Mouse (Mus musculus): Measurements from ENCODE around the gene Sncg. TPM values are rescaled to one million over a fixed set of nuclear protein-coding genes. Genes with fewer than 3 reads are reported as not detected.
"Not testable (repeated sequence)": the region's sequence is repeated elsewhere in the genome, so short reads cannot be mapped to it uniquely, and the experiment has no call there.

Sncg gene
- total RNA-seq, 2 experiments from 2014 or later = 2.1 to 4.4 TPM

DNA sequence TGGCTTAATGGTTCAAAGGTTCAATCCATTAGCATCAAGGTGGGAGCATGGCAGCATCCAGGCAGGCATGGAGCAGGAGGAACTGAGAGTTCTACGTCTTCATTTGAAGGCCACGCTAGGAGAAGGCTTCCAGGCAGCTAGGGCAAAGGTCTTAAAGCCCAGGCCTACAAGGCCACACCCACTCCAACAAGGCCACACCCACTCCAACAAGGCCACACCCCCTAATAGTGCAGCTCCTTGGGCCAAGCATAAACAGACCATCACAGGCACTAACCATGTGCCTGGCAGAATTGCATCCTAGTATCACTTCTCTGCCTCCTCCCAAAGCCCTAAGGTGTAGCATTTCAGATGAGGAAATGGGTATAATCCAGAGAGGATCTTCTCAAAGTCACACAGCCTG is 2.8 kb downstream of the Sncg start:
- no peak for DNase-seq (ENCODE audit: low spot score in 2 of 2)

DNA sequence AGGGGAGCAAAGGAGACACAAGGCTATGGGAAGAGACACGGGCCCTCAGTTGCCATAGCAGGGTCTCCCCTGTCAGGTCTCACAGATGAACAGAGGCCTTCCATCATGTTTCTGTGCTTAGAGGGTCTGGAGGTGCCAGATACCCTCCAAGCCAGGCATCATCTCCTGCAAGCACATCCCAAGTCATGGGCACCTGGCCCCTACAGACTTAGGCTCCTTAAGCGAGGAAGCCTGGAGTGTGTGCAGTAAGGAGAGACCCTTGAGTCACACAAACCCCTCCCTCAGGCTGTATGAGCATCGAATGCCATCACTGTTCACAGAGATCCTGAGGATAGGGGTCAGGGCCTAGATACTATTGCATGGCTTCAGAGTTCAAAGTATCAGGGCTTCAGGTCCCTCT is 3.7 kb downstream of the Sncg start:
- no peak for DNase-seq (ENCODE audit: low spot score in 2 of 2)

DNA sequence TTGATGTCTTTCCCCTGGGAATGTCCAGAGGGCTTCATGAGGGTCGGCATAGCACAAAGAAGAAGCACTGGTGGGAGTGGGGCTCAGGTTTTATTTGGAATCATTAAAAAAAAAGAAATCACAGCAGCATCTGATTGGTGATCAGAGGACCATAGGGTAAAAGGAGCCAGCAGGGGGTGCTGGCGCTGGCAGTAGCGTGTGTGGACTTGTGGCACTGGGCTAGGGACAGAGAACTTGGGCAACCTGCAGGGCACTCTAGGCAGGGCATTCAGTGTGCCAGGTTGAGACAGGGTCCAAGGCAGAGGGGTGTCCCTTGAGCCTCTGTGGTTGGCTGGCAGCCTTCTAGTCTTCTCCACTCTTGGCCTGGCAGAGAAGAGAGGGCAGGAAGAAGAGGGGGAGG is 4.4 kb downstream of the Sncg start:
- no peak for DNase-seq (ENCODE audit: low spot score in 2 of 2)

DNA sequence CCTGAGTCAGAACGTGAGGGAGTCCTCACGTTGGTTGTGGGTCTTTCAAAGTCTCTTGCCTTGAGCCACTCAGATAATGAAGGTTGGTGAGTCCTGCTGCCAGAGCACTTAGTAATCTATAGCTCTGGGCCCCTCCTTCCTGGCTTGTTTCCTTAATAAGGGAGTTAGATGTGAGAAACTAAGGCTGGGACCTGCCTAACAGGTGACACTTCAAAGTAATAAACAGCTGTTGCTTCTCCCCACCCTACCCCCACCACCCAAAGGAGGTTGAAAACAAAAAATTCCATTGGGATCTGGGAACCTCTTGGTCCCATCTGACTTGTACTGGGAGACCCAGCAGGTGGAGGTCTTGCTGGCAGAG is 9.5 kb downstream of the Sncg start:
- no peak for DNase-seq (ENCODE audit: low spot score in 2 of 2)

DNA sequence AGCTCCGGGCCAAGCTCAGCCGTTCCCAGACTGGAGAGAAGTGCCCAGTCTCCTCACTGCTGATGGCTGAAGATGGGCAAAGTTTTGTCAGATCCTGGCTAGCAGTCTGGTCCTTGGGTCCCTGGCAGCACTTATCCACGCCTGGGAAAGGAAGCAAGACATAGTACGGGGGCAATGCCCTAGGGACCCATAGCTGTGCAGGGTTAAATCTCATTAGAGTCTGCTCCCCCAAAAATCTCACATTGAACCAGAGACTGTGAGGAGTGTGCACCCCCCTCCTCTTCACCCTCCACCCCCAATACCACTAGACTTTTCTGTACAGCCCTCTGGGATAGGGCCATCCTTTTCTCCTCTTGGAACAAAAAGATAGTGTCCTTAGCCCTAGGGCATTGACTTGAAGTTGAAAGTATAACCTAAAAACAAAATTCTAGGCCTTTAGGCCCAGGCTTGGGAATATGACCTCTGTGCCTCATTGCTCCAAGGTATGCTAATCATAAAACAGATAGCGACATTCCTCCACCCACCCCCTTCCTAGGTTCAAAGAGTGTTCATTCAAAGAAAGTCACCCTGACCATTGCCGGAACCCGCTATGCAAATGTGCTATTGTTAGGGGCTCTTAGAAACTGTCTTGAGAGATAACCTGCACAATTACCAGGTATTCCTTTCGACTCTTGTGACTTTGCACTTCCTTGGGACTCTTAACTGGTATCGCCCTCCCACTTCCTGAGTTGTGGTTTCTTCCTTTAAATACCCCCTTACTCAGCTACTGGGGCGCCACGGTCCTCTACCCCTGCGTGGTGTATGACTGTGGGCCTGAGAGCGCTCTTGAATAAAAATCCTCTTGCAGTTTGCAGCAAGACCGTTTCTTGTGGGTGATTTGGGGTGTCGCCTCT is 10.1 kb downstream of the Sncg start:
- DNase-seq (ENCODE audit: low spot score in 2 of 2) = not testable (repeated sequence)

DNA sequence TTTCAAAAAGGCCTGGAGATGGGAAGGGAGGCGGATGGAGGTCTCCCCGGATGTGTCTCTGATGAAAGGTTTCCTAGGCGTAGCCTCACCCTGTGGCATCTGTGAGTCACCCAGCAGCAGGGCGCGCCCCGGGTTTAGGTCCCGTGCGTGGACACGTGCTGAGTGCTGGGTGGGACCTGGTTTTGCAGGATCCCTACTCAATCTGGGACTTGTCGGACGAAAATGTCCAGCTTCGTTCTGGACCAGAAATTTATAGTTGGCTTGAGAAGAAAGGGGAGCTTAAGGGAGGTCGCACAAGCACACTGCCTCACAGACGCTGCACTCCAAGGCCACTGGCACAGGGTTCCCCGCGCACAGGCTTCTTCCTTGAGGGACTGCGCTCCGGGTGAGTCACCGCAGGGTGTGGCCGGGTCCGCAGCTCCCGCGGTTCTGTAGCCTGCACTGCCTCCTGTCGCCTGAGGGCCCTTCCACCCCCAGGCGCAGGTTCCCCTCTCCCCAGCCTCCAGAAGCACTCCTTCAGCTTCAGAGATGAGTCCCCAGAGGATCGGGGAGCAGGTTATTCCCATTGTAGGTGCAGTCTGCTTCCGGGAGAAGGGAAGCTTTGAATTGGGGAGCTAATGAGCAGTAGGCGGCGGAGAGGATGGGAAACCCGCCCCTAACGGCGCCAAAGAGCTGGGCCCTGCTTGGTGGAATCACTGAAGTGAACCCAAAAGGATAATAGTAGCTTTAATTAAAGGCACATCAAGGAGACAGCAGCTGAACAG is 10.9 kb downstream of the Sncg start:
- DNase-seq (ENCODE audit: low spot score in 2 of 2) = peak; percentile 22 to 33

DNA sequence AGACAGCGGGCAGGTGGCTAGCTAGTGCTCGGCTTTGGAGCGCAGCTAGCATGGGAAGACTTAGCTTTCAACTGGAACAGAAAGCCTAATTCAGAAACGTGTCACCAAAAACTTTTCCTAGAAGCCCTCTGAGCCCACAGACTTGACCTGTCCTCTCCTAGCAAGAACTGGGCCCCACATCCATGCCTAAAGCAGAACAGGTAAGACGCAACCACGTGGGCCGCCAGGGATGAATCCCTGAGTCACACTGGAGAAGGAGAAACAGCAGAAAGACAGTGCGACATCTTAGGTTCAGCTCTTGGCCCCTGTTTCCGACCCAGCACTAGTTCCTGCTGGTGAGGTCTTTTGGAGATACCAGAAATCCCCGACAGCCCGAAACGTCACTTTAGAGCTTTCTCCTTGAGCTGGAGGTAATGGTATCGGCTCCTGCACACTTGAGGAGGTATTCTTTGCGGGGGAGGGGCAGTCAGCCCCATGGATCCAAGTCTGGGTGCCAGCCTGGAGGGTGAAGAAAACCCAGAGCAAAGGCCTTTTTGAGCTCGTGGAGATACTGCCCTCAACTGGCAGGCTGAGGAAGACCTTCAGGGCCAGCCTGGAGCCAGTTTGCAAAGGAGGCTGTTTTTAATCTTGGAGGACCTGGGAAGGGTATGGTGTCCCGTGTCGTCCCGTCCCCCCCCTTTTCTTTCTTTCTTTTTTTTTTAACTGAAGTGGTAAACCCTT is 11.7 kb downstream of the Sncg start:
- DNase-seq (ENCODE audit: low spot score in 2 of 2) = peak; percentile 62 to 72

DNA sequence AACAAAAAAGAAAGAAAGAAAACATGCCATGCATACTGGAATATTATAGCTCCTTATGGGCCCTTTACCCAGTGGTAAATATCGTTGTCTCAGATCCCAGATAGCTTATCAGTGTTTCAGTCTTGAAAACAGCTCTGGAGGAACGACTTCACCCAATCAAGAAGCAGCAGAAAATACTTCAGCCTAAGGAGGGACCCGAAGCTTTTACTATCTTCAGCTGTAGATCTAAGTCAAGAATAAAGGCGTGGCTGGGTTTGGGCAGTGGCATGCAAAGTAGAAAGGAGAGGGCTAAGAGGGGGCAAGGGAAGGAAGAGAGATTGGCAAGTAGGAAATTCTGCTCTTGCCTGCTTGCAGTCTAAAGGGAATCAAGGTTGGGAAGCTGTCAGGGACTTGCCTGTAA is 12.5 kb downstream of the Sncg start:
- no peak for DNase-seq (ENCODE audit: low spot score in 2 of 2)

DNA sequence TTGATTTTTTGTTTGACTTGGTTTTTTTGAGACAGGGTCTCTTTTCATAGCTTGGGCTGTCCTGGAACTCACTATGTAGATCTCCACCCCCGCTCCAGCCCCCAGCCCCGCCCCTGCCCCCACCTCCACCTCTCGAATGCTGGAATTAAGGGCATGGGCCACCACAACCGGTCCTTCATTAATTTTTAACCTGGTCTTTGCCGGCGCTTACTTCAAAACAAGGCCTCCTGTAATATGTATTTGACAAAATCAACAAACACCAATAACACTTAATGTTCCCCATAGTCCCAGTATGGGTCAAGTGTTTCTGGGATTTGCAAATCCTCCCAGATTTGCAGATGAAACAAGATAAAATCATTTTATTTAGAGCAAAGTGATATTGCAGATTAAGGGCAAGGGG is 14.3 kb downstream of the Sncg start:
- DNase-seq (ENCODE audit: low spot score in 2 of 2) = no peak

DNA sequence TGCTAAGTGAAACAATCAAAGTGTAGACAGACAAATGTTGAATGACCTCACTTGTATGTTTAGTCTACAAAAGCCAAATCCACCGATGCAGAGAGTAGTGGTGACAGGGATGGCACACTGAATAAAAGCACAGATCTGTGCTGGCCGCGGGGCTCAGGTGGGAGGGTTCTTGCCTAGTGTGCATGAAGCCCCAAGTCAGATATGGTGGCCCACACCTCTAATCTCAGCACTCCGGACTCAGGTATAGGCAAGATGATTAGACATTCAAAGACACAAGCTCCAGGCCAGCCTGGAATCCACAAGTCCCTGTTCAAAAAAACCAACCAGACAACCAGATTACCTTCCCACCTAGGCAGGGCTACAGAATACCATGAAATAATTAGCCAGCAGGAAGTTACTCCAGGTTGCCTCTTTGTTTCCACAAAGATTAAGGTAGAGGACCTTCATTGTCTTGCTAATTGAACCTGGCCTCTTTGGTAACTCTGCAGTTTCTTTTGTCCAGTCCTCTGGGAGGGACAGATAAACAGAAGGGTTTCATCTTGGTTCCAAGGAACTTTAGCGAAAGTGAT is 14.8 kb downstream of the Sncg start:
- no peak for DNase-seq (ENCODE audit: low spot score in 2 of 2)

DNA sequence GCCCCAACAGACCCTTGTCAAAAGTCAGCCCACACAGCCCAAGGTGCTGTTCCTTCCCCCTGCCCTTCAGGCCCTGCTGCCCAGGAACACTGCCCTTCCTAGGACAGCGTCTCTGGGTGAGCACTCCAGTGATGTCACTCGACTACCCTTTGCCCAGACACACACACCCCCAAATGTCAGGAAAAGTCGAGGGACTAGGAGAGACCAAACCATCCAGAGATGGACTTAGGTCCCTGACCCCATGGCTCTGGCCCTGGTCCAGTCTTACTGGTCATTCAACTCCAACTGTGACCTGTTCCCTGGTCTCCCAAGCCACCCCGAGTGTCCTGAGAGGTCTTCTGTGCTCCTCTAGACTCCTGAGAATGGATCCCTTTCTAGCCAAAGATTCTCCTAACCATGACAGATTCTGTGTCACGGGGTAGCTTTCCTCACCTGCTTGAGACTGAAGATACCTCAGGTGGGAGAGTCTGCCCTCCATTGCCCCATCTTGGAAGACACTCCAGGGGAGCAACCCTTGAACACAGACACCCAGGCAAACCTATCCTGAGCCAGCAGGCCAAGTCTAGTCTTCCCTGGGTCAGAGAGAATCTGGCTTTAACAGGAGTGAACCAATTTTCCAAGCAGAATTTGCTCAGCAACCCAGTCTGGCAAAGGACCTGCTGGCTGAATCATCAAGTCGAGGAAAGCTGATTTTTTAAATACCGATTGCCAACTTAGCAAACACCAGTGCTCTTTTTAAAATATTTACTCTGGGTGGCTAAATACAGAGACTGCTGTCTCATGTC is 16.7 kb downstream of the Sncg start:
- peak in 1 of 2 experiments; percentile 49 for DNase-seq (ENCODE audit: low spot score in 2 of 2)

DNA sequence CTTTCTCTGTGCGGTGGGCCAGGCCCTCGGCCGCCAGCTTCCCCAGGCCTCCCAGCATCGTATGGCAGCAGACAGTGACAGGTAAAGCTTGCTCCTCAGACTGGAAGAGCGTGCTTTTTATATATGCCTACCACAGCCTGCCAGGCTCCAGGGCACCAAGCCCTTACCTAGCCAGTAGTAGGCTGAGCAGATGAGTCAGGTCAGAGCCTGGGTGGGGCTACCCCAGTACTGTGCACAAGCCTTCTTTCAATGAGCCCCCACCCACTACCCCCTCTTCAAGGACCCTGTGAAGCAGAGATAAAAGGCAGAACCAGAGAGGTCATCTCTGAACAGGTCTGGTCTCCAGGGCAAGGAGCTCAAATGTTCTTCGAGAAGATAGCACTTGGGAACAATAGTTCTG is 19.3 kb downstream of the Sncg start, which contains the start of gene Fam25c:
Fam25c (minus strand) TSS at position 133 of the 400 bp plus-strand sequence.
- no peak for DNase-seq (ENCODE audit: low spot score in 2 of 2)

DNA sequence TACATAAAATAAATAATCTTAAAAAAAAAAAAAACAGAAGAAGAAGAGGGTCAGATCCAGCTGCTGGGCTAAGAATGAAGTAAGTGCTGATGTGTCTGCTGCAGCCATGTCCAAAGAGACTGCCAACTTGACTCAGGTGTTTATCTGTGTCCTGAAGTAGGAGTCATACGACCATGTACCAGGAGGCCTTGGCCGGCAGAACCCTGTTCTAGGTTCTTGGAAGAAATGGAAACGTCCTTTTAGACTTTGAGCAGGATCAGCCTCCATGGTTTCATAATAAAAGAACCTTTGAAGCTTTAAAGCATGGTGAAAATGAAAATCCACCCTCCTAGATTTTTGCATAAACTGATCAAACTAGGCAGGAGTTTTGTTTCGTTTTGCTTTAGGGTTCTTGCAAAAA is 20.1 kb downstream of the Sncg start:
- DNase-seq (ENCODE audit: low spot score in 2 of 2) = no peak

DNA sequence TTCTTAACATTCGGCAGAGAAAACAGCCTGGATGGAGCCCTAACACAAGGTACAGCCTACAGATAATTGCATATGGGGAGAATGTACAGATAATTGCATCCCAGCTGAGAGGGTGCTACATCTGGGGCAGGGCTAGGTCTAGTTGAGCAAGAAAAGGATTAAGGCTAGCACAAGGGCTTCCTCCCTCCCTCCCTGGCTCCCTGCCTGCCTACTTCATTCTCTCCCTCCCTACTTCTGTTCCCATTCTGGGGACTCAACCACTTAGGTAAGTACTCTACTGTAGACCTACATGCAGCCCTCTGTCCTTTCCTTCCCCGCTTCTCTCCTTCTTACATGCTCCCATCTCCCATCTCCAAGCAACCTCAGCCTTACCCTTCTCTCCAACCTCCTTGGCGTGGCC is 21.3 kb downstream of the Sncg start:
- DNase-seq (ENCODE audit: low spot score in 2 of 2) = no peak

DNA sequence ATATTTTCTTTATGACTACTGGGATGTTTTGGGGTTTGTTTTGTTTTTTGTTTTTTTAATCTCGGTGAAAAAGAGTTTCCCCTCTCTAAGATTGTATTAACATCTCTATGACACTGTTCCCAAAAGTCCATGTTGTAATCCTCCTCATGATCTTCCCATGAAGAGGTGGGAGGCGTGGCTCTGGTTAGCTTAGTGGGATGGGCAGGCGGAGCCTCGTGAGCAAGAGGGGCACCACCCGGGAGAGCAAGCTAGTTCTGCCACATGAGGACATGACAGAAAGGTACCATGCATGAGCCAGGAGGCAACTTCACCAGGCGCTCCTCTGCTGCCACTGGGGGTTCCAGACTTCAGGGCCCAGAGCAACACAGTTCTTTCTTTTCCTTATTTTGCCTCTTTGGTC is 22.1 kb downstream of the Sncg start:
- DNase-seq (ENCODE audit: low spot score in 2 of 2) = no peak

DNA sequence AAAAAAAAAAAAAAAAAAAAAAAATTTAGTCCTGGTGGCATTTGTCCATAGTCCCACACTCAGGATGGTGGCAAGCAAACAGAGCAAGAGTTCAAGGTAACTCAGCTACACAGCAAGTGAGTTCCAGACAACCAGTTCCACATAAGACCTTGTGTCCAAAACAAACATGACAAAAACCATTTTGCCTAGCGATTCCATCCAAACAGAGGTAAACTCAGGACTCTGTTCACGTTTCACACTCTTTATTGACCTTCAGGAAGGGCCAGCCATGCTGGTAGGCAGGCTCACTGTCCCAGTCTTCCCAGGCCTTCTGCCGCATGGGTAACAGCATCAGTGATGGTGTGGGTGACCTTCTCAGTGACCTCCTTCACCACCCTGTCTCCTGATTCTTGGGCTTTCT is 22.9 kb downstream of the Sncg start:
- DNase-seq (ENCODE audit: low spot score in 2 of 2) = no peak

DNA sequence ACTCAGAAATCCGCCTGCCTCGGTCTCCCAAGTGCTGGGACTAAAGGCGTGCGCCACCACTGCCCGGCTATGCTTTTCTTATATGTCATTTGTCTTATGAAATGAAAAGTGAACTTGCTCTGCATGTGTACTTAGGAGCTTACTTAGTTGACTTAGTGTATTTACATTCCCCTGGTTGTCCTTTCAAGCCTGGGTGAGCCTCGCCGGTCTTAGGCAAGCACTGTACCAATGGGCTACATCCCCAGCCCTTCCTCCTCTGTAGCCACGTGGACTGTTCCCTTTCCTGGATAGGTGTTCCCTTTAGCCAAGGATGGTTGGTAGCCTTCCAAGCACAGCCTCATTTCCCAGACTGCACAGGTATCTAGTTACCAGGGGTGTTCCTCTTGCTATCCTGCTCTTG is 25.6 kb downstream of the Sncg start:
- DNase-seq (ENCODE audit: low spot score in 2 of 2) = no peak

DNA sequence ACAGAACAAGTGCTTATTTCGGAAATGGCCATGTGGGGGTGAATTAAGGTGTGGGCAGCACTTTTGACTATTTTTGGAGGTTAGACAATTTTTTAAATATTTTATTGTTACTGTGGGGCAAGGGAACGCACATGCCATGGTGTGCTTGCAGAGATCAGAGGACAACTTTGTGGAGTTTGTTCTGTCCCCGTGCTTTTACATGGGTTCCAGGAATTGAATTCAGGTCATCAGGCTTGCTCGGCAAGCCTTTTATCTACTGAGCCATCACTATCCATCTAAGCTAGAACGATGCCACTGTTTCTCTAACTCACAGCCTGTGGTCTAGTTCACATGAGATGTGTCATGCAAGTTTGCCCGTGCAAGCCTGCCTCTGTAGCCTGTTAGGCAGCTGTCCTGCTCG is 26.3 kb downstream of the Sncg start:
- no peak for DNase-seq (ENCODE audit: low spot score in 2 of 2)

DNA sequence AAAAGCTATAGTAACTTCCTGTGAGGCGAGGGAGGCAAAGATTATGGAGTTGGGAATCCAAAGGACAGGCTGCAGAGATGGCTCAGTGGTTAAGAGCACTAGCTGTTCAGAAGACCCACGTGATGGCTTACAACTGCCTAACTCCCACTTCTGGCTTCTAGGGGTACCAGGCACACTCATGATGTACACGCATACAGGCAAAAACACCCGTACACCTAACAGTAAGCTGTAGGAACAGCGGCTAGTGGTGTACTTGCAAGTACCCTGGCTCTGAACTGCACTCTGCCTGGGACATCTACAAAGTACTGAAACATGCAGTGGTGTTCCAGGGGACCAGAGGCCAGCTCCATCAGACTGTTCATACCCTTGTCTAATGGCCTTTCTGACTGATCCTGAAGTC is 27.5 kb downstream of the Sncg start:
- no peak for DNase-seq (ENCODE audit: low spot score in 2 of 2)

DNA sequence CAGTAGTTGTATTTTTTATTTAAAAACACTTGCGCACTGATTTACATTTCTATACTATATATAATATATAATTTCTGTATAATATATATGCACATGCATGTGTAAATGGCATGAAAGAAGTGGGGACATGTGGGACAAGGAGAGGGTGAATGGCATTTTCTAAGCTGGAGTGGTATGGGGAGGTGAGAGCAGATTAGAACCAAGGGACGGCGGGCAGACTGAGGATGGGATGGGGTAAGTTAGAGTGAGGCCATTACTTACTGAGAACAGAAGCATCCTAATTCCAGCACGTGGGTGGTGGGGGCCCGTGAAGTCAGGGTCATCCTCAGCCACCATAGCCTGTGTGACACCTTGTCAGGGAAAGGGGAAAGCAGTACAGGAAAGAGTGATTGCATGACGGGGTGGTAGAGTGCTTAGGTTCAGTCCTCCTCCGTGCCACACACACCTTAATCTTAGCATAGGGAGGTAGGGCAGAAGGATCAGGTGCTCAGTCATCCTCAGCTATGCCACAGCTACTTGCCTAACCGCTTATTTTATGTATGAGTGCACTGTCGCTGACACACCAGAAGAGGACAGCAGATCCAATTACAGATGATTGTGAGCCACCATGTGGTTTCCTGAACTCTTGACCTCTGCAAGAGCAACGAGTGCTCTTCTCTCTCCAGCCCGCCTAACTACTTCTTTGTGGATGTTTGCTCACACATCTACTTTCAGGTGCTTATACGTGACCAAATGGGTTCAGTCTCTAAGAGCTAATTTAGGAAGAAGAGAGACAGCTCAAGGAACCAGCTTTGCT is 28.6 kb downstream of the Sncg start:
- DNase-seq (ENCODE audit: low spot score in 2 of 2) = no peak
